Mouse (Mus musculus) ES-E14 (cell line): ENCODE measurements around the gene Mlkl. TPM values are rescaled to one million over a fixed set of nuclear protein-coding genes. Genes with fewer than 3 reads are reported as not detected.
"Not testable (repeated sequence)": the region's sequence is repeated elsewhere in the genome, so short reads cannot be mapped to it uniquely, and the experiment has no call there.

Experiments used
- DNase-seq: peaks from one replicate; pipeline ENCODE4 v3.0.0-alpha.2; 2013; ENCODE audit warnings: low read depth, low spot score
- H3K27ac ChIP-seq: 2 replicates; pipeline ENCODE4 v1.5.1; 2012; ENCODE audit warnings: low read depth, mild to moderate bottlenecking, low read length, moderate library complexity, mixed read lengths; ENCODE audit not compliant: poor library complexity, insufficient read depth, severe bottlenecking
- H3K36me3 ChIP-seq: 2 replicates; pipeline ENCODE4 v1.6.1; 2012; ENCODE audit warnings: mild to moderate bottlenecking, low read length, moderate library complexity, mixed read lengths; ENCODE audit not compliant: control insufficient read depth, poor library complexity, insufficient read depth, severe bottlenecking
- H3K4me1 ChIP-seq, 2 experiments: fragments of 150-350 bp in 1 of 2; sonication (generic) in 1 of 2; 2 replicates each; pipeline ENCODE4 v1.6.1; 2012; ENCODE audit warnings: low read length in 2 of 2, mild to moderate bottlenecking in 1 of 2, mixed read lengths in 1 of 2; ENCODE audit not compliant: control insufficient read depth in 2 of 2, insufficient read depth in 2 of 2, poor library complexity in 1 of 2
- H3K4me3 ChIP-seq, 2 experiments: fragments of 150-350 bp in 1 of 2; sonication (generic) in 1 of 2; 2 replicates each; pipeline ENCODE4 v1.5.1; 2012; ENCODE audit warnings: low read length in 2 of 2, low read depth in 1 of 2, mild to moderate bottlenecking in 1 of 2, mixed read lengths in 1 of 2; ENCODE audit not compliant: insufficient read depth in 1 of 2, poor library complexity in 1 of 2, severe bottlenecking in 1 of 2
- H3K9ac ChIP-seq: 2 replicates; pipeline ENCODE4 v1.6.1; 2012; ENCODE audit warnings: low read depth, mild to moderate bottlenecking, low read length, mixed read lengths; ENCODE audit not compliant: poor library complexity, insufficient read depth, severe bottlenecking
- H3K9me3 ChIP-seq: fragments of 150-350 bp; sonication (generic); 2 replicates; pipeline ENCODE4 v1.6.1; 2012; ENCODE audit warnings: low read depth, mild to moderate bottlenecking, low read length; ENCODE audit not compliant: control insufficient read depth, insufficient read depth
- CHD2 ChIP-seq: IDR thresholded peaks from 2 replicates; pipeline ENCODE4 v1.6.1; 2014; ENCODE audit warnings: mild to moderate bottlenecking, low read depth, low read length, inconsistent platforms
- HCFC1 ChIP-seq: IDR thresholded peaks from 2 replicates; pipeline ENCODE4 v1.6.1; 2012; ENCODE audit warnings: low read length, inconsistent platforms, borderline replicate concordance; ENCODE audit not compliant: insufficient read depth
- MAFK ChIP-seq: IDR thresholded peaks from 2 replicates; pipeline ENCODE4 v1.6.1; 2014; ENCODE audit warnings: mild to moderate bottlenecking, low read depth, low read length, inconsistent platforms; ENCODE audit not compliant: insufficient read depth
- ZC3H11A ChIP-seq: IDR thresholded peaks from 2 replicates; pipeline ENCODE4 v1.6.1; 2012; ENCODE audit warnings: low read depth, mild to moderate bottlenecking, inconsistent platforms, low read length, borderline replicate concordance
- ZNF384 ChIP-seq: IDR thresholded peaks from 2 replicates; pipeline ENCODE4 v1.6.1; 2012; ENCODE audit warnings: low read depth, low read length, inconsistent platforms
- in situ Hi-C, 2 experiments: fragments of 600-800 bp; cut with MboI; formaldehyde crosslinking; loops; one replicate each; pipeline ENCODE4 v1.15.1; 2025; ENCODE audit warnings: low sequenced_read_pairs in 2 of 2, inconsistent platforms in 1 of 2; ENCODE audit not compliant: unreplicated experiment in 2 of 2
- total RNA-seq: library from RNA; depleted of rRNA; stranded (reverse); fragments of 300-350 nt; gene quantifications from 2 replicates; pipeline ENCODE4 v1.2.3, GENCODE M21; 2012

Mlkl gene
- total RNA-seq, 1 experiment = 1.2 TPM

DNA sequence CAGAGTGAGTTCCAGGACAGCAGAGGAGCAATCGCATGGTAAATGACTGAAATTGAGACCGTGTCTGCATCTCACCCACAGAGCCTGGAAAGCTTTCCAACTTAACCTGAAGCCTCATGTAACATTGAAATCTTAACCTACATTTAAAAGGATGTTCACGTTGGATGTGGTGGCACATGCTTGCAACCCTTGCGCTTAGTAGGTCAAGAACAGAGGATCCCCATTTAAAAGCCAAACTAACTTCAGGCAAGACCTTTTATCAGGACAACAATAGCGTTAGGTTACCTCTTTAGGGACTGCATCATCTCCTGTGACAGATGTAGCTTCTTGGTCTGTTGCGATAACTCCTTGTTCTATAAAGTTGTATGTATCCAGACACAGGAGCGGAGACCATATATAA is 47.4 kb downstream of the Mlkl start:
- Histone ChIP-seq H3K9ac (no peak overlapping the region), H3K27ac (no peak overlapping the region), H3K36me3 (peaks cover 42% of the 10 kb centered on the region), H3K9me3 (no peaks in the 10 kb centered on the region), H3K4me3 (no peak overlapping the region), H3K4me1 (peaks cover 0 to 2% of the 10 kb centered on the region in 2 experiments; a peak in 1 of 4 replicates)
- in situ Hi-C loops = loop anchor here in 1 of 2 experiments (25.0 kb wide), 1 partner anchor 453 kb away; the partner anchor contains the start of genes Cog4 and Sf3b3
- no peak for DNase-seq
- TF ChIP-seq ZC3H11A (no peak), CHD2 (no peak), HCFC1 (no peak)

DNA sequence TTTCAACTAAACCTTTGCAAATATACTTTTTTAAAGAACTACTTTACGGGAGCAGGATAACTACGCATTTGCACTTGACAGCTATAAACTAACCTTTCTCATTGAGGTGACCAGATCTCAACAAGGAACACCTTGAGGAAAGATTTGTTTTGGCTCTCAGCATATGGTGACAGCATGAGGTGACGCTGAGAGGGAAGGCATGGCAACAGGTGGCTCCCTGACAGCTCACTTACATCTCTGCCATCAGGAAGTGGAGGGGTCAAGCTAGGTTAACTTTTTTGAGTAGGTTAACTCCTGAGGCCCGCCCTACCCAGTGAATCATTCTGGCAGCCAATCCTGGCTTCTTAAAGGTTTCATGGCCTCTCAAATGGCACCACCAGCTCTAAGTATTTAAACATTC is 52.4 kb downstream of the Mlkl start:
- Histone ChIP-seq H3K9ac (no peak overlapping the region), H3K4me3 (no peak overlapping the region), H3K9me3 (no peaks in the 10 kb centered on the region), H3K36me3 (peaks cover 50% of the 10 kb centered on the region), H3K27ac (no peak overlapping the region), H3K4me1 (0 out of 4 replicates have a peak, but pooled peaks cover 0 to 1% of the 10 kb centered on the region in 2 experiments)
- TF ChIP-seq ZNF384 = no peak
- no peak for DNase-seq
- in situ Hi-C loops = loop anchor here (10.0 to 25.0 kb wide), 2 partner anchors 448 to 471 kb away; partner anchors contain the start of genes Cog4 (in 1 of the 2) and Sf3b3 (in 1 of the 2)

GRCm38 (mm10) chr8:111282093-111282492 is 55.9 kb downstream of the Mlkl start:
- Histone ChIP-seq H3K36me3 (peaks cover 53% of the 10 kb centered on the region), H3K4me1 (0 out of 4 replicates have a peak, but pooled peaks cover 0 to 1% of the 10 kb centered on the region in 2 experiments), H3K27ac (no peak overlapping the region; the same call in 1 of the 2 replicates), H3K9ac (no peak overlapping the region), H3K9me3 (no peaks in the 10 kb centered on the region), H3K4me3 (no peak overlapping the region)
- in situ Hi-C loops = loop anchor here (10.0 to 25.0 kb wide), 2 partner anchors 445 to 467 kb away; partner anchors contain the start of genes Cog4 (in 1 of the 2) and Sf3b3 (in 1 of the 2)
- no peak for DNase-seq
- no peak for TF ChIP-seq CHD2

DNA sequence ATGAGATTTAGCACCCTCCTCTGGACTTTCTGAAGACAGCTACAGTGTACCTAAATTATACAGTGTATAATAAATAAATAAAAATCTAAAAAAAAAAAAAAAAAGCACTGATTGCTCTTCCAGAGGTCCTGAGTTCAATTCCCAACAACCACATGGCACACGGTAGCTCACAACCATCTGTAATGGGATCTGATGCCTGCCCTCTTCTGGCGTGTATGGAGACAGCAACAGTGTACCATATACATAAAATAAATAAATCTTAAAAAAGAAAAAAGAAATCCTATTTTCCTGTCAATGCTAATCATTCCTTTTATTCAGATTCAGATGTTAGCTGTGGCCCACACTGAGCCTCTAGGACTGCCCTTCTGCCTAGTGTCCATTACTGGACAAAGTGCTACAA is 69.7 kb downstream of the Mlkl start:
- H3K27ac ChIP-seq = no peak overlapping the region
- no peak for DNase-seq
- in situ Hi-C loops = no loop called here

DNA sequence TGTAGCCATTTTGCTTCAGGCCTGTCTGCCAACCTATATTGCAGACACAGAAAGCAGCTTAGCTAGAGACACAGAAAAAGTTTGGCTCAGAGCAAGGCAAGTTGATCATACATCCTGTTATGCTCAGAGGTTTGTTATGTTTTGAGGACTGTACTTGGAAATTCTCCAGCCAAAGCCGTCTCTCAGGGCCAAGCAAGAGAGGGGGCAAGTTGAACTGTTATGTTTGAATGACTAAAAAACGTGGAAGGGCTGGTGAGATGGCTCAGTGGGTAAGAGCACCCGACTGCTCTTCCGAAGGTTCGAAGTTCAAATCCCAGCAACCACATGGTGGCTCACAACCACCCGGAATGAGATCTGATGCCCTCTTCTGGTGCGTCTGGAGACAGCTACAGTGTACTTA is 71.8 kb downstream of the Mlkl start:
- H3K4me3 ChIP-seq, DNase-seq, H3K9me3 ChIP-seq, H3K36me3 ChIP-seq, H3K4me1 ChIP-seq, H3K9ac ChIP-seq, H3K27ac ChIP-seq, in situ Hi-C loops: not testable (repeated sequence)

More for the DNA sequence above, 69.7 kb downstream of the Mlkl start:
- Histone ChIP-seq H3K4me3 (no peak overlapping the region), H3K4me1 (no peaks in the 10 kb centered on the region), H3K9me3 (no peaks in the 10 kb centered on the region), H3K9ac (no peak overlapping the region), H3K36me3 (peaks cover 4% of the 10 kb centered on the region; the same call in 1 of the 2 replicates)
- TF ChIP-seq MAFK (no peak), ZC3H11A (no peak), HCFC1 (no peak), CHD2 (no peak), ZNF384 (no peak)
